Mouse (Mus musculus) ES-Bruce4 (cell line): ENCODE measurements at regions not wholly inside any gene's neighbourhood (a gene's known extent, or its start where the extent isn't known, plus 50 kb on each side); places are given as distances from the start of the nearest gene placed in this dataset.

Experiments used
- CTCF ChIP-seq: IDR thresholded peaks from one replicate; pipeline ENCODE4 v1.8.1; 2011; ENCODE audit warnings: low read depth, low read length
- EP300 ChIP-seq: IDR thresholded peaks from 2 replicates; pipeline ENCODE4 v1.6.1; 2011; ENCODE audit warnings: low read depth, low read length; ENCODE audit not compliant: insufficient read depth
- POLR2A ChIP-seq: IDR thresholded peaks from one replicate; pipeline ENCODE4 v1.8.1; 2011; ENCODE audit warnings: low read length; ENCODE audit not compliant: insufficient read depth

DNA sequence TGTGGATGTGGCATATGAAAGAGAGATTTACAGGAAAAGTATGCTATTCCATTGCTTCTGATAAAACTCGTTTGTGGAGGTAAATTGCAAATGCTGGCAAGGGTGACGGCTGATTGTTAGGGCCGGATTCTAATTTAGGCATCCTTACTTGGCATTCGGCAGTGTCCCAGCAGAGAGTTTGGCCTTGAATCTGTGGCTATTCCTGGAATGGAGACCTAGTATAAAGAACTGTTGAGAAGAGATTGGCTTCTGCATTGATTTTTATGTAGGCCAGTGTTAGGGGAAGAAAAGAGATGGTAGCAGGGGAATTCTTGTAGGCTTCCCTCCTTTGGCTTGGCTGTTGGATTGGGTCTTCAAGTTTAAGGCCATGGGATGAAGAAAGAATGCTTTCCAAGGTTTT lies 293.4 kb downstream of the Hace1 start:
- no peak for TF ChIP-seq CTCF
- no peak for TF ChIP-seq EP300
- no peak for TF ChIP-seq POLR2A
